Mouse (Mus musculus) embryonic facial prominence, embryonic 10.5 days (tissue): ENCODE data around the gene Haspin. TPM values are rescaled to one million over a fixed set of nuclear protein-coding genes. Genes with fewer than 3 reads are reported as not detected.

ENCODE experiments used
- DNase-seq: peaks from one replicate; pipeline ENCODE4 v3.0.0-alpha.2; 2017; ENCODE audit warnings: low spot score
- H3K27ac ChIP-seq: fragments of 300-500 bp; sonication (generic); replicated peaks from 2 replicates; pipeline ENCODE4 v1.5.1; 2016; ENCODE audit warnings: mild to moderate bottlenecking
- H3K27me3 ChIP-seq: fragments of 300-500 bp; sonication (generic); replicated peaks from 2 replicates; pipeline ENCODE4 v1.6.1; 2016; ENCODE audit warnings: low read depth, mild to moderate bottlenecking; ENCODE audit not compliant: poor library complexity, severe bottlenecking
- H3K36me3 ChIP-seq: fragments of 300-500 bp; sonication (generic); replicated peaks from 2 replicates; pipeline ENCODE4 v1.6.1; 2016; ENCODE audit warnings: mild to moderate bottlenecking, moderate library complexity
- H3K4me1 ChIP-seq: fragments of 300-500 bp; sonication (generic); 2 replicates; pipeline ENCODE4 v1.6.1; 2016
- H3K4me3 ChIP-seq: fragments of 300-500 bp; sonication (generic); 2 replicates; pipeline ENCODE4 v1.5.1; 2016; ENCODE audit warnings: mild to moderate bottlenecking, moderate library complexity
- H3K9me3 ChIP-seq: fragments of 300-500 bp; sonication (generic); 2 replicates; pipeline ENCODE4 v1.6.1; 2016; ENCODE audit warnings: mild to moderate bottlenecking
- WGBS: fragments of 180-500 bp; shearing (Covaris S2); methylation state at CpG from one replicate; pipeline ENCODE4 v1.1.7; 2016; 5-methylcytosine and 5-hydroxymethylcytosine counted together
- polyA plus RNA-seq: library from polyadenylated mRNA; unstranded; fragments of >200 nt; fragmentation: Nextera tagmentation; extraction: Ambion mirVana; gene quantifications from 2 replicates; pipeline ENCODE4 v1.2.1, GENCODE M21; 2016

The Haspin gene
- polyA plus RNA-seq, 1 experiment from 2014 or later: 26.3 TPM

DNA sequence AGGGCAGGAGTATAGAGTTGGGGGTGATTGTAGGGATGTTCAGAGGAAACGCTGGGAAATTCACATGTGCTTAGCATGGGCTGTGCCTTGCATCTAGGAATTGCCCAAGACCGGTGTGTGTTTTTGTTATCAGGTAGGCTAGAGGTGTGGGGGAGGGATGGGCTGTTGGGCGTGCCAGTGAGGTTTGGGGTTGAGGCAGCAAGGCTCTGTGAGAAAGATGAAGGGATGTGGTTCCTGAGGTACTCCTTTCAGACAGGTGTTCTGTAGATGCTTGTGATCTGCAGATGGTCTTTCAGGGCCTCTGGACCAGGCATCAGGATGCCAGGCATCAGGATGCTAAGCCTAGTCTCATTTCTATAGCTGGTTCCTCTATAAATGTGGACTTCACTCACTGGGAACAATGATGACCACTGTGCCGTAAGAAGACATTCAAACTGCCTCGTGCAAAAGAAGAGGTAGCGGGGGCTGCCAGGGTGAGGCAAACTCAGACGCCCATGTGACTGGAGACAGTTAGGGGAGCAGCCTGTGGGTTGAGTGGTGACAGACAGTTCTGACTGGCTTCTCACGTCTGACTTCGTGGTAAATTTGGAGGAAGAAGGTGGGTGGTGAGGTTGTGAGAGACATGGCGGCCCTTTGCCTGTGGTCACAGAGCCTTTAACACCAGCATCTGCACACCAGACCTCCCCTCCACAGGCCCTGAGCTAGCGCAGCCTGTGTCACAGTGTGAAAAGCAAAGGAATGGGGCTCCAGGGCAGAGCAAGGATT is 43.7 kb downstream of the Haspin start:
- Histone ChIP-seq H3K9me3 (no peaks in the 10 kb centered on the region), H3K4me3 (no peak overlapping the region), H3K27me3 (no peaks in the 10 kb centered on the region), H3K4me1 (no peaks in the 10 kb centered on the region), H3K36me3 (no peaks in the 10 kb centered on the region), H3K27ac (no peak overlapping the region)
- WGBS: 81% methylated on average over 11 of the region's 11 CpGs
- DNase-seq: no peak

- Histone ChIP-seq H3K36me3 (no peaks in the 10 kb centered on the region), H3K27me3 (no peaks in the 10 kb centered on the region), H3K27ac (no peak overlapping the region), H3K9me3 (no peaks in the 10 kb centered on the region), H3K4me3 (no peak overlapping the region), H3K4me1 (peaks cover 9% of the 10 kb centered on the region)
- 82% methylated on average over 7 of the region's 7 CpGs for WGBS
- DNase-seq: no peak
Measured at GRCm38 (mm10) chr11:73092877-73093276, 45.2 kb downstream of the Haspin start.

GRCm38 (mm10) chr11:73092057-73092456 is 46.0 kb downstream of the Haspin start:
- 82% methylated on average over 4 of the region's 4 CpGs for WGBS
- Histone ChIP-seq H3K9me3 (no peaks in the 10 kb centered on the region), H3K4me1 (peaks cover 15% of the 10 kb centered on the region)

GRCm38 (mm10) chr11:73090826-73091225 is 47.3 kb downstream of the Haspin start:
- DNase-seq: no peak
- H3K36me3 ChIP-seq: peaks cover 5% of the 10 kb centered on the region; the same call in 1 of the 2 replicates
- no peaks in the 10 kb centered on the region for H3K9me3 ChIP-seq
- H3K27me3 ChIP-seq: no peaks in the 10 kb centered on the region
- H3K4me1 ChIP-seq: peaks cover 15% of the 10 kb centered on the region
- H3K4me3 ChIP-seq: no peak overlapping the region
- WGBS: 88% methylated on average over 2 of the region's 2 CpGs
- no peak overlapping the region for H3K27ac ChIP-seq

More at GRCm38 (mm10) chr11:73092057-73092456, 46.0 kb downstream of the Haspin start:
- Histone ChIP-seq H3K27me3 (no peaks in the 10 kb centered on the region), H3K27ac (no peak overlapping the region), H3K36me3 (no peaks in the 10 kb centered on the region), H3K4me3 (no peak overlapping the region)
- no peak for DNase-seq

DNA sequence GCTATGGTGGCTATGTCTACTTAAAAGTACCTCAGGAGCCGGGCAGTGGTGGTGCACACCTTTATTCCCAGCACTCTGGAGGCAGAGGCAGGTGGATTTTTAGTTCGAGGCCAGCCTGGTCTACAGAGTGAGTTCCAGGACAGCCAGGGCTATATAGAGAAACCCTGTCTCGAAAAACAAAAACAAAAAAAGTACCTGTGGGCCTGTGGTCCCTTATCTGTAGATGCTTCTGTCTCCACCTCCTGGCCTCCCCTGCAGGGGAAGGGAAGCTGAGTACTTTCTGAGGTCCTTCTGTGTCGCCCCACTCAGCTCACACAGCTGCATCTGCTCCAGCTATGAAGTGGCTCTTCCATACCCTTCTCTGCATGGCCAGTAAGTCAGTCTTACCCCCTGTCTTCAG is 47.8 kb downstream of the Haspin start, which contains the start of gene Itgae:
Itgae (plus strand) TSS at position 301 of the 400 bp plus-strand sequence.
- 79% methylated on average over 4 of the region's 4 CpGs for whole genome bisulfite sequencing
- DNase-seq: no peak
- Histone ChIP-seq H3K27ac (no peak within 1 kb of the TSS), H3K4me1 (peaks cover 17% of the 10 kb centered on the region), H3K27me3 (no peaks in the 10 kb centered on the region), H3K4me3 (no peak within 1 kb of the TSS), H3K36me3 (peaks cover 7% of the 10 kb centered on the region; the same call in 1 of the 2 replicates), H3K9me3 (no peaks in the 10 kb centered on the region)

GRCm38 (mm10) chr11:73087700-73088480 is 50.2 kb downstream of the Haspin start:
- Histone ChIP-seq H3K4me3 (no peak overlapping the region), H3K9me3 (no peaks in the 10 kb centered on the region), H3K36me3 (peaks cover 25% of the 10 kb centered on the region), H3K27me3 (no peaks in the 10 kb centered on the region), H3K4me1 (peaks cover 31% of the 10 kb centered on the region), H3K27ac (peak overlapping the region; percentile 16)
- WGBS: 66% methylated on average over 6 of the region's 6 CpGs
- no peak for DNase-seq

Other genes with a start within 250 kb of the Haspin start
- 1.3 and 1.4 TPM in 2 replicates for gene Atp2a3, start 177.1 kb downstream of the Haspin start, polyA plus RNA-seq
- gene P2rx1, start 139.2 kb downstream of the Haspin start, polyA plus RNA-seq: 0.79 and 1.0 TPM in 2 replicates
- 5.6 and 6.9 TPM in 2 replicates for gene Camkk1, start 119.3 kb downstream of the Haspin start, polyA plus RNA-seq
- gene Ncbp3, start 90.5 kb downstream of the Haspin start, polyA plus RNA-seq: 13.7 and 13.8 TPM in 2 replicates
- 0.45 and 0.52 TPM in 2 replicates for gene Itgae, start 47.7 kb downstream of the Haspin start, polyA plus RNA-seq
- gene P2rx5, start 22.1 kb upstream of the Haspin start, polyA plus RNA-seq: 0.10 and 0.18 TPM in 2 replicates
- 122 and 123 TPM in 2 replicates for gene Emc6, start 38.7 kb upstream of the Haspin start, polyA plus RNA-seq
- 189 and 206 TPM in 2 replicates for gene Tax1bp3, start 38.8 kb upstream of the Haspin start, polyA plus RNA-seq
- gene Ctns, start 60.7 kb upstream of the Haspin start, polyA plus RNA-seq: 17.4 and 18.4 TPM in 2 replicates
- gene Shpk, start 61.2 kb upstream of the Haspin start, polyA plus RNA-seq: 0.49 and 0.86 TPM in 2 replicates
- 0.10 TPM in 1 of 2 replicates, not detected in the other for gene Trpv1, start 96.0 kb upstream of the Haspin start, polyA plus RNA-seq
- gene Trpv3, start 129.1 kb upstream of the Haspin start, polyA plus RNA-seq: 0.04 TPM in 1 of 2 replicates, not detected in the other
- gene Aspa, start 191.3 kb upstream of the Haspin start, polyA plus RNA-seq: 0.10 and 0.39 TPM in 2 replicates
- not detected in 2 replicates for gene Gm49340, start 191.4 kb upstream of the Haspin start, polyA plus RNA-seq
- gene Spata22, start 191.4 kb upstream of the Haspin start, polyA plus RNA-seq: not detected in 2 replicates
- gene Olfr20, start 212.5 kb upstream of the Haspin start, polyA plus RNA-seq: not detected in 2 replicates
- not detected in 2 replicates for gene Olfr376, start 233.0 kb upstream of the Haspin start, polyA plus RNA-seq